Mouse (Mus musculus) olfactory bulb, adult 2 months (tissue): ENCODE measurements at regions not wholly inside any gene's neighbourhood (a gene's known extent, or its start where the extent isn't known, plus 50 kb on each side); places are given as distances from the start of the nearest gene placed in this dataset.
"Not testable (repeated sequence)": the region's sequence is repeated elsewhere in the genome, so short reads cannot be mapped to it uniquely, and the experiment has no call there.

Experiments
- H3K27ac ChIP-seq: fragments of 200-500 bp; 2 replicates; pipeline ENCODE4 v1.5.1; 2012; ENCODE audit warnings: low read depth, low read length; ENCODE audit not compliant: insufficient read depth
- H3K4me1 ChIP-seq: fragments of 200-500 bp; 2 replicates; pipeline ENCODE4 v1.6.1; 2012; ENCODE audit warnings: low read length; ENCODE audit not compliant: control insufficient read depth, insufficient read depth
- H3K4me3 ChIP-seq: fragments of 200-500 bp; 2 replicates; pipeline ENCODE4 v1.5.1; 2012; ENCODE audit warnings: mild to moderate bottlenecking, low read depth, low read length, moderate library complexity; ENCODE audit not compliant: insufficient read depth
- CTCF ChIP-seq: fragments of 200-500 bp; IDR thresholded peaks from 2 replicates; pipeline ENCODE4 v1.5.1; 2012; ENCODE audit warnings: low read depth, mild to moderate bottlenecking, low read length, moderate library complexity; ENCODE audit not compliant: insufficient read depth
- POLR2A ChIP-seq: fragments of 200-500 bp; IDR thresholded peaks from 2 replicates; pipeline ENCODE4 v1.6.1; 2012; ENCODE audit warnings: mild to moderate bottlenecking, low read depth, low read length, moderate library complexity; ENCODE audit not compliant: insufficient read depth
- WGBS: fragments of 180-500 bp; shearing (Covaris S2); methylation state at CpG from one replicate; pipeline ENCODE4 v1.1.7; 2018; 5-methylcytosine and 5-hydroxymethylcytosine counted together

GRCm38 (mm10) chr12:106310585-106311319 lies 300.7 kb downstream of the Vrk1 start:
- WGBS = 3% methylated on average over 34 of the region's 34 CpGs
- H3K4me1 ChIP-seq = peaks cover 22% of the 10 kb centered on the region
- peak overlapping the region; percentile 61; the same call in 1 of the 2 replicates for H3K27ac ChIP-seq
- H3K4me3 ChIP-seq = peak overlapping the region; percentile 54
- TF ChIP-seq CTCF = no peak
- no peak for TF ChIP-seq POLR2A

- peaks cover 22% of the 10 kb centered on the region for H3K4me1 ChIP-seq
- peak overlapping the region; percentile 54 for H3K4me3 ChIP-seq
- 63% methylated on average over 7 of the region's 7 CpGs for WGBS
- no peak overlapping the region for H3K27ac ChIP-seq
- TF ChIP-seq POLR2A (no peak), CTCF (no peak)
These were observed 301.3 kb downstream of the Vrk1 start for GRCm38 (mm10) chr12:106311320-106311825.

GRCm38 (mm10) chr12:106311831-106312600 lies 302.0 kb downstream of the Vrk1 start:
- no peak overlapping the region for H3K27ac ChIP-seq

GRCm38 (mm10) chr12:106317738-106318137 lies 307.7 kb downstream of the Vrk1 start:
- WGBS = 90% methylated on average over 16 of the region's 16 CpGs
- H3K4me1 ChIP-seq = 0 out of 2 replicates have a peak, but pooled peaks cover 4% of the 10 kb centered on the region
- H3K27ac ChIP-seq = no peak overlapping the region
- no peak overlapping the region for H3K4me3 ChIP-seq
- no peak for TF ChIP-seq CTCF
- no peak for TF ChIP-seq POLR2A

More at GRCm38 (mm10) chr12:106311831-106312600, 302.0 kb downstream of the Vrk1 start:
- Histone ChIP-seq H3K4me1 (peaks cover 22% of the 10 kb centered on the region), H3K4me3 (no peak overlapping the region)
- 89% methylated on average over 17 of the region's 17 CpGs for WGBS
- TF ChIP-seq CTCF (no peak), POLR2A (no peak)

- H3K4me3 ChIP-seq = no peak overlapping the region
- no peak for TF ChIP-seq CTCF
- no peak for TF ChIP-seq POLR2A
- no peak overlapping the region for H3K27ac ChIP-seq
- 67% methylated on average over 7 of the region's 7 CpGs for WGBS
- H3K4me1 ChIP-seq = peaks cover 4% of the 10 kb centered on the region
These were observed 311.5 kb downstream of the Vrk1 start for GRCm38 (mm10) chr12:106321511-106321910.

GRCm38 (mm10) chr12:106326611-106327010 lies 316.6 kb downstream of the Vrk1 start:
- TF ChIP-seq POLR2A (no peak), CTCF (no peak)
- Histone ChIP-seq H3K4me1 (peaks cover 8% of the 10 kb centered on the region), H3K4me3 (no peak overlapping the region), H3K27ac (no peak overlapping the region)
- 19% methylated on average over 4 of the region's 4 CpGs for whole genome bisulfite sequencing

GRCm38 (mm10) chr12:106327351-106327750 lies 317.3 kb downstream of the Vrk1 start:
- WGBS = 64% methylated on average over 5 of the region's 5 CpGs
- H3K27ac ChIP-seq = no peak overlapping the region
- no peak for TF ChIP-seq POLR2A
- TF ChIP-seq CTCF = no peak

GRCm38 (mm10) chr12:106357867-106358266 lies 347.8 kb downstream of the Vrk1 start:
- Histone ChIP-seq H3K4me1 (no peaks in the 10 kb centered on the region), H3K27ac (no peak overlapping the region), H3K4me3 (no peak overlapping the region)
- WGBS = 55% methylated on average over 9 of the region's 9 CpGs
- TF ChIP-seq POLR2A (no peak), CTCF (no peak)

More at GRCm38 (mm10) chr12:106327351-106327750, 317.3 kb downstream of the Vrk1 start:
- Histone ChIP-seq H3K4me3 (no peak overlapping the region), H3K4me1 (peaks cover 8% of the 10 kb centered on the region)

- not testable (repeated sequence) for H3K27ac ChIP-seq, H3K4me1 ChIP-seq, H3K4me3 ChIP-seq
- WGBS = 90% methylated on average over 7 of the region's 7 CpGs
These were observed 351.6 kb downstream of the Vrk1 start for GRCm38 (mm10) chr12:106361646-106362045.
